Mouse (Mus musculus): ENCODE data around the gene Arhgap31. TPM values are rescaled to one million over a fixed set of nuclear protein-coding genes. Genes with fewer than 3 reads are reported as not detected.

The Arhgap31 gene
- total RNA-seq (2022): 10 to 100 TPM; 19.7 to 21.7 (median 20.6) TPM

DNA sequence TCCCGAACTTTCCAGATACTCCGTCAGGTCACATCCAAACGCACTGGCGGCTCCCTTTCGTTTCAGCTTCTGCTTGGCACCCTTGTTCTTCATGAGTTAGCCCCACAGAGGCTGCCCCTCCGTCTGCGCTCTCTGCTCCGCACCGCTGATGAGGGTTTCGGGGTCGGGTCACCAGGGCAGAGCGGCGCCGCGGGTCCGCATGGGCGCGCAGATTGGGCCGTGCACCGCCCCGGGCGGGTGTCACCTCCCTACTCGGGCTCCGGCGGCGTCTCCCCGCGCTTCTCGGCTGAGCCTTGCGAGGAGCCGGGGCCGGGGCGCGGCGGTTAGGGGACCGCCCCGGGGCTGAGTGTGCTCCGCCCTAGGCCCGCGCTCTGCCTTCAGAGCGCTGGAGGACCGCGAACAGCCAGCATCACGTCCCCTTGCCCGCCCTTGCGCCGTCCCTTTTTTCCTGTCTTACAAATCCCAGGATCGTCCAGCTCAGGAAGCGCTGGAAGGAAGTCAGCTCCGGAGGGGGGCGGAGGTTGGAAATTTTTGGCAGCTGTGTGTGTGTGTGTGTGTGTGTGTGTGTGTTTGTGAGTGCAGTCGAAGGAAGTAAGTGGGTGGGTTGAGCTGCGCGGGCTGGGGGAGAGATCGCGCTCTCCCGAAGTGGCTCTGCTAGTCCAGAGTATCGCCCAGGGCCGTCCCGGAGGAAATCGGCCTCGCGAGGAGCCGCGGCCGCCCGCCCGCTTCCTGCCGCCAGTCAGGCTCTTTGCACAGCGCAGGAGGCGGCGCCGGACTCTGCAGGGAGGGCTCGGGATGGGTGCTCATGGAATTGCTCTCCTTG lies at the start of gene Arhgap31:
Arhgap31 (minus strand) TSS at position 694 of the 823 bp plus-strand sequence.
- peak; percentile 39 to 49 for DNase-seq (ENCODE audit: low spot score in 2 of 2)

DNA sequence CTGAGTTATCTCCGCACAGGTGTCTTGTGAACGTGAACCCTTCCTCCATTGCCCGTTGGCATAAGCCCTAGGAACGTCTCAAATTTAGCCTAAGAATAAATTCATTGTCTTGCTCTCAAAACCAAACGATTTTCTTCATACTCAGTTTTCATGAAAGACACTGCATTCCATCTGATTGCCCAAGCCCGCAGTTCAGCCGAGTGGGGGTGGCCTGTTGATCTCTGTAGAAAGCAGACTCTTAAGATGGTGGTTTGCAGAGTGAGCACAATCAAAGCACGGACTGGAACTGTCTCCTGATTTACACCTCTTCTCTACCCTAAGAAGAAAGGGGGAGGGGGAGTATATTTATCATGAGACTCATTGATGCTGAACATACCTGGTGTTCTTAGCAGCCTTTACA lies 49.3 kb upstream of the Arhgap31 start:
- DNase-seq (ENCODE audit: low spot score in 2 of 2): no peak

DNA sequence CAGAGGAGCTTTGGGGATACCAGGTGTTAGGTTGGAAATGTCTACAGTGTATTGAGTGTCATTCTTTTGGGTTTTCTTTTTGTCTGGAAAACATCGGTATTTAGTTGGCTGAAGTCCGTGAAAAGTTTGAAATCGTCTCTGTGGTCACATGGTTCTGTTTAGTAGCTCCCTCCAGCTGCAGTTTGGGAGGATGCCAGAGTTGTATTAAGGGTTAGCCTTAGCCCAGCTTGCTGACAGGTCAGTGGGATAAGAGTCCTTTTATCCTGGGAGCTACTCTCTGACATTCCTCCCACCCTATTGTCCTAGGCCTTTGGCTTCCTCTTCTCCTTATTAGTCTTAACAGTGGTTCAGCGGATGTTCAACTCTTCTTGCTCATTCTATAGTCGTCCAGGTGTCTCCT lies 48.9 kb upstream of the Arhgap31 start:
- no peak for DNase-seq (ENCODE audit: low spot score in 2 of 2)

DNA sequence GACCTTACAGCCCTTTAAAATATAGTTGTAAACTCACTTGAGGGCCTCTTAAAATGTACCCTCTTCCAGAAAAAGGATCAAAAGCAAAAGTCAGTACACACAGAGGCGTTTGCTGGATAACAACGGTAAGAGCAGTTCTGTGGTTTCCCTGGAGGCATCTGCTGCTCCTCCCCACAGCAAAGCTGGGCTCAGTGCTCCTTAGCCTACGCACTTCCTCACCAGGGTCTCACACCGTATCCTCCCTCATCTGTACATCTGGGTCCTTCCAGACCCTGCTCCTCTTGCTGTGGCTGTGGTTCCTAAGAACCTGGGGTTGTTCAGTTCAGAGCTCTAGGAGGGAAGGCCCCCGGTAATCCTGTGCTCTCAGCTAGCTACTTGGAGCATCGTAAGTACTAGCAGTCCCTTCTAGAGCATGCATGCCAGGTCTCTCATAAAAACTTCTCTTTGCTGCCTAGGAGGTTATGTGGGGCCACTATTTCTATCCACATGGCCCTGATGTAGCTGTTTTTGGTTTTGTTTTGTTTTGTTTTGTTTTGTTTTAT lies 47.8 kb upstream of the Arhgap31 start:
- DNase-seq (ENCODE audit: low spot score in 2 of 2): no peak

DNA sequence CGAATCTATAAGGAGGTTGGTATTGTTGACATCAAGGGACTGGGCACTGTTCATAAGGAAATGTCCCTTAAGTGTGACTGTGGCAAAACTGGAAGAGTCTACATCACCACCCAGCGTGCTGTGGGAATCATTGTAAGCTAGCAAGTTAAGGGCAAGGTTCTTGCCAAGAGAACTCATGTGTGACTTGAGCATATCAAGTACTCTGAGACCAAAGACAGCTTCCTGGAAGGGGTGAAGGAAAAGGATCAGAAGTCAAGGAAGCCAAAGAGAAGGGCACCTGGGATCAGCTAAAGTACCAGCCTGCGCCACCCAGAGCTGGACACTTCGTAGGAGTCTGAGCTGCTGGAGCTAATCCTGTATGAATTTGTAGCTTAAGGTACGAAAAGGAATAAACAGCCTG lies 47.2 kb upstream of the Arhgap31 start:
- no peak for DNase-seq (ENCODE audit: low spot score in 2 of 2)

DNA sequence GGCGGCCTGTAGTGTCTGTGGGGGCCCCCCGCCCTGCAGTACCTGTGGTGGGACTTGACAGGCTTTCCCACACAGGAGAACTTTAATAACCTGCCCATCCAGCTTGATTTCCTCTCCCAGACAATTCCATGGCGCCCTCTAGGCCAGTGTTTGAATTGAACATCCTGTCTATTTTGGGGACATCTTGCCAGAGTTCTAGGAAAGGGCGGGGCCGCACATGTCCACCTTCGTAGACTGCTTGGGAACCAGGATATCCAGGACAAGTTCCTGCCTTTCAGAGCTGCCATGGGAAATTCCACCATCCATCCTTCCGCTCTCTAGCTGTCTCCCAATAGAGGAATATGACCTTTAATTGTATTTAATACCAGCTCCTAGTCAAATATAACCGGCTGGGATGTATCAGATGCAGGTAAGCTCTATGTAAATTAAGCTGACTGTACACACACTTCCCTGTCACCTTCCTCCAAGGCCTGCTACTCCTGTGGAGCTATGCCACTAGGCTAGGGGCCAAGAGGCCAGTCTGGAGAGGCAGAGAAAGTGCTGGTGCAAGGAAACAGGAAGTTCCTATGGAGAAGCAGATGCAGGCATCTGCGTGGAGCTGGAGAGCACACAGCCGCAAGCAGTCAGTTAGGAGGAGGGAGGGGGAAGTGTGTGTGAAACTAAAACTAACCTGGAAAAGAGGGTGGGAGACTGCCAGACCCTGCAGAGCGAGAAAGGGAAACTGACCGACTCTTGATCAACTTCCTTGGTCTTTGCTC lies 45.2 kb upstream of the Arhgap31 start:
- DNase-seq (ENCODE audit: low spot score in 2 of 2): no peak

DNA sequence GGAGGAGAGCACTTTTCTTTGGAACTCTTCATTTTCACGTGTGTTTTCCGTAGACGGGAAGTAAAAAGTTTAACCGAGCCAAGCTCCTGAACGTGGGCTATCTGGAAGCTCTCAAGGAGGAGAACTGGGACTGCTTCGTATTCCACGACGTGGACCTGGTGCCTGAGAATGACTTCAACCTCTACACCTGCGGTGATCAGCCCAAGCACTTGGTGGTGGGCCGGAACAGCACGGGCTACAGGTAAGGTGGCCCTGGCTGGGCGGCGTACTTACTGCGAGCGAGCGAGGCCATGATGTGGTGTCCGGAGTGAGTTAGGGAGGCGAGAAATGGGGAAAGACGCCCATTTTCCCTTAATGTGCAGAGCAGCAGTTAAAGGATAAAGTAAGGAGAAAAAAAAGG lies 44.6 kb upstream of the Arhgap31 start:
- DNase-seq (ENCODE audit: low spot score in 2 of 2): no peak

DNA sequence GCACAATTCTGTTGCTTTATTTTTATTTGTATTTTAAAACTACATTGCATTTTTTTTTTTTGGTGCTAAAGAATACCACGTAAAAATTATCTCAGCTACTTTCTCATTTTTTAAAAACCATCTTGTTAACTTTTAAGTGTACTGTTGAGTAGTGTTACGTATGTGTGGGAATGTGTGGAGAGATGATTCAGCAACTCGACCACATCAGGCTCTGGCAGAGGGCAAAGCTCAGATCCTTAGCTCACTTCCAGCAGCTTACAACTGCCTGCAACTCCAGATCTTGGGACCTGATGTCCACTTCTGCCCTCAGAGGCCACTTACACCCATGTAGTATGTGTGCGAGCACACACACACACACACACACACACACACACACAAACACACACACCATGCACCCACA lies 43.5 kb upstream of the Arhgap31 start:
- DNase-seq (ENCODE audit: low spot score in 2 of 2): no peak

DNA sequence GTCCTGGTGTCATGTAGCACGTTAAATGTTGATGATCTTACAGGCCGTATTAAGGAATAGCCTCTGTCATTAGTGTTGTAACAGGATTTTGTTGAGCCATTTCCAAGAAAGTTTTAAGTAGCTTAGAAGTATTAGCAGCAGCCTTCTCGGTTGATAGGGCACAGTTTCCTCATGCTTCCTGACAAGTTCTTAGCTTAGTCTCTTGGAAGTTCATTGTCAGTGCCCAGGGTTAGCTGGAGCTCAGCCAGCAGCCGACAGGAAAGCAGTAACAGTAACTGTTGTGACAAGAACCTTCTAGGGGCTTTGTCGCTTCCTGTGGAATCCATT lies 43.1 kb upstream of the Arhgap31 start:
- DNase-seq (ENCODE audit: low spot score in 2 of 2): no peak

DNA sequence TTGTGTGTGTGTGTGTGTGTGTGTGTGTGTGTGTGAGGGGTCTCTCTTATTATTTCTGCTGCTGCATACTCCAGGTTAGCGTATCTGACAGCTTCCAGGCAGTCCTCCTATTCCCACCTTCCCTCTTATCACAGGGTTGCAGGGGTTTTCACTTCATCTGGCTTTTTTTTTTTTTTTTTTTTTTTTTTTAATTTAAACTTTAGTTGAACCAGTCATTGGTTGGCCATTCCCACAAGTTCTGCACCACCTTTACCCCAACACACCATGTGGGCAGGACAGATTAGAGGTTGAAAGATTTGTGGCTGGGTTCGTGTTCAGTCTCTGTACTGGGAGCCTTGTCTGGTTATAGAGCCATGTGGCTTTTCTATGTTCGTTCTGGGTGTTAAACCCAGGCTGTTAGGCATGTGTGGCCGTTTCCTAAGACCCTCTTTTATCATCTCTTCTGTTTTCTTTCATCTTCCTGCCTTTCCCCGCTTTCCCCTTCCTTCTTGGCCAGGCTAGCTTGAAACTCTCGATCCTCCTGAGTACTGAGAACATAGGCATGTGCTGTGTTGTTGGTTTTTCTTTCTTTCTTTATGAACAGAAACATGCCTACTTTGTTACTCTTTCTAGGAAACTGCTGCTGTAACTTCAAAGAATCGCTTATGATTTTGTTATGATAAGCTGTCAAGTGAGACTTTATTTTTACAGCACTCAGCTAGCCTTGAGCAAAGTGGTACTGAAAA lies 42.5 kb upstream of the Arhgap31 start:
- no peak for DNase-seq (ENCODE audit: low spot score in 2 of 2)

DNA sequence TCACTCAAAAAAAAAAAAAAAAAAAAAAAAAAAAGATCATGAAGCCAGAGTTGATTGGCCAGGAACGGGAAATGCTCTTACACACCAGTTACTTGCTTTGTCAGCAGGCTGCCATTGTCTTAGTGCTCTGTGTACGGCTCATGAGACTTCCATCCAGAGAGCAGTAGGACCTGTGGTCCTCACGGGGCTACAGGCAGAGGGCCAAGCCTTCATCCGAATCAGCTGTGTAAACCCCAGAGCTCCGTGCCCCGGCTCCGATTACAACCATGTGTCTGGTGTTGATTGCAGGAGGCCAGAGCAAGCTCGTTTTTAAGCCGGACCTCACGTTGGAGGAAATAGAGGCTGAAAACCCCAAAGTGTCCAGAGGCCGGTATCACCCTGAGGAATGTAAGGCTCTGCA lies 40.6 kb upstream of the Arhgap31 start:
- no peak for DNase-seq (ENCODE audit: low spot score in 2 of 2)

DNA sequence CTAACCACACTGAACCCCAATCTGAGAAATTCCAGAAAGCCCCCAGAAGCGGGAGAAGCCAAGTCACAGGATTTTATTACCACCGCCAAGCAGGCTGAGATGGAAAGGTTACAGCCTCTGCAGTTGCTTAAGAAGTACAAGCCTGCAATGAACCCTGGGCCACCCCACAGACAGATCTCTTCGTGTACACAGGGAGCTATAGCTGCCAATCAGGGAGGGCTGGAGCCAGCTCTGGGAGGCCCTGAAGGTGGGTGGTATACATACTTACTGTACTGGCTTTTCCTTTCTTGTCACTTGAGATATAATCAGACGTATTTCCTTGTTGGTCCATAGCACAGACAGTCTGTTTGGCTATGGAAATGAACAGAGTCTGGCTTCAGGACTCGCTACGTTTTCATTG lies 37.7 kb upstream of the Arhgap31 start:
- DNase-seq (ENCODE audit: low spot score in 2 of 2): no peak

DNA sequence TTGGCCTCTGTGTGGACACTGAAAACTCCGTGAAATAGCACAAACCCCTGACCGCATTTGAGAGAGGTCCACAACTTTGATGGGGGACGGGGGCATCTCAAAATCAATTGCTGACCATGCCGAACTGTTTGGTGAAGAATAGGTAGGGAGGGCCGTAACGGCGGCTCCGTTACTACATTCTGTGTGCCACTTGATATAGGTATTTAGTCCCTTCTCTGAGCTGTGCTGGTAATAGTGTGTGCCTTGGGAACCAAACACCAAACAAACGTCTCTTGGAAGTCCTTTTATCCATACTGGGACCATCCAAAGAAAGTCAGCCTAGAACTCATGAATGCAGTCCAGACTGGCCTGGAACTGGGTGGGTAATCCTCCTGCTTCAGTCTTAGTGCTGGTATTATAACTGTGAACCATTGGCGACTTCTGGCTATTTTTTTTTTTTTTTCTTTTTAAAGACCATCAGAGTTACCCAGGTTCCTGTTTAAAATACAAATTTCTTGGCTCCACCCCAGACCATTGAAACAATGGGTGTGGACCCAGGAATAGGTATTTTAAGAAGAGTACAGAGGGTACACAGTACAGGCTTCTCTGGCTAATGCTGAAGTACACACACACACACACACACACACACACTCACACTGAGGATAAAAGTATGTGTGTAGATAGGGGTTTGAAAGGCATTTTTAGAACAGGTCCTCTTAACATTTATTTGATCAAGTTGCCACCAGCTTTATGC lies 31.0 kb upstream of the Arhgap31 start:
- no peak for DNase-seq (ENCODE audit: low spot score in 2 of 2)

DNA sequence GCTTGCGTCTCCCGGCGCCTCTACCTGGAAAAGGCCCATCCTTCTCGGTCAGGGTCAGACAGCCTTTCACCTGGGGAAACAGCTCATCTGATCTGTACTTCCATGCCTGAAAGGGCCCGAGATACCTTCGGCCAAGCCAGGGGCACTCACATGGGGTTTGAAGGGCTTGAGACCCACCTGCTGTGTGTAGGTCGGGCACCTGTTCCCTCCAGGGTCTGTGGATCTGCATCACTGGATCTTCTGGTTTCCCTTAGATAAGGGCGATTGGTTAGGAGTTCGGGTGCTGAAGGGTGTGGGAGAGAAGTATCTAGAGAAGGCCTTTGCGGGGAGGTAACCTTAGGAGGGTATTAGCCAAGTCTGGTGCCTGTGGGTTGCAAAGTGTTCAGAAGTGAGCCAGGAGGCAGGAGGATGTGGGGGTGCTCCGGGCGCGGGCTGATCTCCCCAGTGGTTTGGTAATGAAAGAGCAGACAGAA lies 29.6 kb upstream of the Arhgap31 start:
- DNase-seq (ENCODE audit: low spot score in 2 of 2): no peak

DNA sequence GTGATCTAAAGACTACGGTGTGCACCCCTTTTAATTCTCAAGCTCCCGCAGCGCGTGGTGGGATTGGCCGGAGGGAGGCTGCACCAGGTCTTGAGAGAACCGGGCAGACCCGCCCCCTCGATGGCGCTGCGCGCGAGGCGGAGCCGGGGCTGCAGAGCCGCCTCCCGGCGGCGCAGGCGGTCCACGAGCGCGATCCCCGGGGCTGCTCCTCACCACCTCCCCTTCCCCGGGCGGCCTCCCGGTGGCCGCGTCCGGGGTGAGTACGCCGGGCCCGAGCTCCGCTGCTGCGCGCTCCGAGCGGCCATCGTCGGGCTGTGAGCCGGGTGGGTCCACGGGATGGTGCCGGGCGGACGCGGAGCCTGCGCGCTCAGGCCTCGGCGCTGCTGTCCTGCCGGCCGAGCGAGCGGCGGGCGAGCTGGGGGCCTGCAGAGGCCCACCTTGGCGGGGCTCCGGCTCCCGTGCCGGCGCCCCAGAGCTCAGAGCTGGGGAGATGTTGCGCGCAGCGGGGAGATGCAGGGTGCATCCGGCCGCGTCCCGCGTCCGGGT lies 29.1 kb upstream of the Arhgap31 start, which contains the start of gene B4galt4:
B4galt4 (plus strand) TSS at position 152 of the 546 bp plus-strand sequence.
- DNase-seq (ENCODE audit: low spot score in 2 of 2): peak; percentile 63 to 80

DNA sequence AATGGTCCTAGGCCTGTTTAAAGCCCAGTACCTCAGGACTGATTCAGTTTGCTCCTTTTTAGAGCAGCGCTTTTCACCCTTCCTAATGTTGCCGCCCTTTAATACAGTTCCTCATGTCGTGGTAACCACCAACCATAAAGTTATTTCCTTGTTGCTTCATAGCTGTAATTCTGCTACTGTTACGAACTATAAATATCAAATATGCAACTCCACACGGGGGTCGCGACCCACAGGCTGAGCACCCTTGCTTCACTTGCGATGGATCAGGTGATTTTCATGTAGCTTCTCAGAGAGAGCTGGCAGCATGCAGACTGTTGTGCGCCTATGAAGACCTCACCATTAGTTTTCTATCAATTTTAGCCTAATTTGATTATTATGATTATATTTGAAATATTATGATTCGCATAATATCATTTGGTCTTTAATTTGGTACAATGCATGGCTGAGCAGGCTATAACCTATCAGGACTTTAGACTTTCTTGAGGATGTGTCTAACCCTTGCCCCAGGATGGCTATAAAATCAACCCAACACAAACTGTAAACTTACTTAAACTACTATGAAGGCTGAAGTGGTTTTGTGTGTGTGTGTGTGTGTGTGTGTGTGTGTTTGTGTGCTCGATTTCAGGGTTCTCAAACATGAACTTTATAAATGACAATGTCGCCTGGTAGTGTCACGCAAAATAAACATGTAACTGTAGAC lies 28.3 kb upstream of the Arhgap31 start:
- no peak for DNase-seq (ENCODE audit: low spot score in 2 of 2)

DNA sequence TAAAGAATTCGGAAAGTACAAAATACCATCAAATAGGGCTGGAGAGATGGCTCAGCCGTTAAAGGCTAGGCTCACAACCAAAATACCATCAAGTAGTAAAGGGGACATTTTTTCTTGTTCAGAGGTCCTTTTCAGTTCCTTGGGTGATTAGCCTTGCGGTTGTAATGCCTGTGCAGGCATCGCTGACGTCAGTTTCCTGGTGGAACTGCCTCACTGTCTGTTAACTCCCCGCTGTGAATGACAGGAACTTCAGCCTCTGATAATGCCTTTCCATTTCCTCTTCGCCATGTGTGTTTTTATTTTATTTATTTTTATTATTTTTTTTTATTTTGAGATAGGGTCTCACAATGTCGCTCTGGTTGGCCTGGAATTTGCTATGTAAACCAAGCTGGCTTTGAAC lies 17.8 kb upstream of the Arhgap31 start:
- DNase-seq (ENCODE audit: low spot score in 2 of 2): no peak

DNA sequence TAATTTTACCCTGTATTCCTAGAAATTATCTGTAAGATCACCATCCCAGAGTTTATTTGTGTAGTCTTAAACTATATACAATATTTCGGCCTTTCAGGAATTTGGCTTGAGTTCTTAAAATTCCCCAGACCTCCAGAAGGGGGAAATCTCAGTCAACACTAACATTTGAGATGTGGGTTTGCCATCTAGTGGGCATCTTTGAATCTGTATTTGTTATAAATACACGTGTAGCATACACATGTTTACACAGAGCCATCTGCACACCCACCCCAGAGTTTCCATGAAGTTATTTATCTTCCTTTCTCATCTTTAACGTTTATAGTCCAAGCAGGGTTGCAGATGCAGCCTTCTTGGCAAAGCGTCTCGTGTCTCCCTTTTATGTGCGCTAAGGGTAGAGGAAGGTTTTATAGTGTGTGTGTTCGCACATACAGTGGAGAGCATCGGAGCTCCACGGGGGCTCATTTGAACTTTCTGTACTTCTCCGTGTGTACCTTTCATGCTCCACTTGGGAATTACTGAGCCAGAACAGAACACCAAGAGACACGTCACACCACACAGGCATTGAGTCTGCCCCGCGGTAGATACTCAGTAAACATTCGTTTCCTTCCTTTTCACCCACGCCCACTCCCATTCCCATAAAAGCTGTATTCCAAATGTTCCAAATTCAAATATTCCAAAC lies 16.7 kb upstream of the Arhgap31 start:
- DNase-seq (ENCODE audit: low spot score in 2 of 2): no peak

DNA sequence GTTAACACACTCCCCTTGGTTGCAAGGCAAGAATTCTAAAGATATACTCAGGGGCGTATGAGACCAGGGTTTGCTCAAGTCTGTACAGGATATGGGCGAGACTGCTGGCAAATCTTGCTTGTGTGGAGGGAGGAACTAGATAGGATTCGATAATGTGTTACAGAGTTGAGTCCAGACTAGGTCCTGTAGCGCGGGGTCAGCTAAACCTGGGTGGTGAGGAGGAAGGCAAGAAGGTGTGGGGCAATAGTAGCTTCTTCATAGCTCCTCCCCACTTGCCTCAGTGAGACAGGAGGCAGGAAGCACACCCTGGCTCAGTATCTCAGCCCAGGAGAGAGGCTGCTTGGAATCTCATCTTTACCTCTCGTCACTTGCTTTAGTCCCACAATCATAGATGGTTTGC lies 16.1 kb upstream of the Arhgap31 start:
- DNase-seq (ENCODE audit: low spot score in 2 of 2): no peak

All from layer of hippocampus, adult 8-10 months (tissue).